Mouse (Mus musculus): ENCODE data around the gene Mrps36. TPM values are rescaled to one million over a fixed set of nuclear protein-coding genes. Genes with fewer than 3 reads are reported as not detected.
A peak's percentile ranks its signal among the peaks of the same experiment; 100 is the strongest.
"Not testable (repeated sequence)": the region's sequence is repeated elsewhere in the genome, so short reads cannot be mapped to it uniquely, and the experiment has no call there.

Mrps36 gene
- polyA plus RNA-seq, 1 experiment, result 13.0 TPM

GRCm38 (mm10) chr13:100742831-100743230 lies 1.6 kb downstream of the Mrps36 start:
- H3K27me3 ChIP-seq (ENCODE audit: control insufficient read depth, insufficient read depth, low read length), result no peaks in the 10 kb centered on the region
- peaks cover 5% of the 10 kb centered on the region; the same call in 1 of the 2 replicates for H3K4me1 ChIP-seq (ENCODE audit: control insufficient read depth, insufficient read depth, insufficient read length)
- TF ChIP-seq POLR2A (IDR thresholded peaks at IDR 0.05; ENCODE audit: low read depth, low read length), result no peak
- no peak for TF ChIP-seq CTCF (IDR thresholded peaks at IDR 0.05; ENCODE audit: extremely low read depth, insufficient read depth, insufficient read length, insufficient replicate concordance)
- H3K4me3 ChIP-seq (ENCODE audit: extremely low read depth, insufficient read depth, insufficient read length), result no peak overlapping the region
- H3K36me3 ChIP-seq (ENCODE audit: control insufficient read depth, insufficient read depth, low read length), result peaks cover 5% of the 10 kb centered on the region; the same call in 1 of the 2 replicates
- 94% methylated on average over 5 of the region's 5 CpGs for WGBS
- no peak for DNase-seq (ENCODE audit: low read depth in 1 of 2, low spot score in 2 of 2)
- no peak overlapping the region for H3K27ac ChIP-seq (ENCODE audit: insufficient read depth, low read length)

GRCm38 (mm10) chr13:100732756-100733155 lies 11.7 kb downstream of the Mrps36 start:
- no peak for DNase-seq (ENCODE audit: low read depth in 1 of 2, low spot score in 2 of 2)
- peaks cover 6% of the 10 kb centered on the region for H3K36me3 ChIP-seq (ENCODE audit: control insufficient read depth, insufficient read depth, low read length)
- 92% methylated on average over 2 of the region's 2 CpGs for WGBS
- no peak overlapping the region for H3K27ac ChIP-seq (ENCODE audit: insufficient read depth, low read length)
- H3K4me3 ChIP-seq (ENCODE audit: extremely low read depth, insufficient read depth, insufficient read length), result no peak overlapping the region
- peaks cover 6% of the 10 kb centered on the region for H3K4me1 ChIP-seq (ENCODE audit: control insufficient read depth, insufficient read depth, insufficient read length)
- TF ChIP-seq POLR2A (IDR thresholded peaks at IDR 0.05; ENCODE audit: low read depth, low read length) (no peak), CTCF (IDR thresholded peaks at IDR 0.05; ENCODE audit: extremely low read depth, insufficient read depth, insufficient read length, insufficient replicate concordance) (no peak)
- H3K27me3 ChIP-seq (ENCODE audit: control insufficient read depth, insufficient read depth, low read length), result no peaks in the 10 kb centered on the region

GRCm38 (mm10) chr13:100731462-100732046 lies 12.9 kb downstream of the Mrps36 start:
- WGBS, result 90% methylated on average over 6 of the region's 6 CpGs
- not testable (repeated sequence) for H3K4me3 ChIP-seq (ENCODE audit: extremely low read depth, insufficient read depth, insufficient read length)

GRCm38 (mm10) chr13:100730861-100731176 lies 13.6 kb downstream of the Mrps36 start, which contains the start of gene Cdk7:
Gene Cdk7 (minus strand): TSS chr13:100730939.
- 0% methylated on average over 19 of the region's 19 CpGs for WGBS
- Histone ChIP-seq H3K27ac (ENCODE audit: insufficient read depth, low read length) (peak within 1 kb of the TSS; percentile 56), H3K27me3 (ENCODE audit: control insufficient read depth, insufficient read depth, low read length) (no peaks in the 10 kb centered on the region), H3K4me3 (ENCODE audit: extremely low read depth, insufficient read depth, insufficient read length) (peak within 1 kb of the TSS; percentile 91), H3K4me1 (ENCODE audit: control insufficient read depth, insufficient read depth, insufficient read length) (peaks cover 6% of the 10 kb centered on the region), H3K36me3 (ENCODE audit: control insufficient read depth, insufficient read depth, low read length) (peaks cover 6% of the 10 kb centered on the region; the same call in 1 of the 2 replicates)
- DNase-seq (ENCODE audit: low read depth in 1 of 2, low spot score in 2 of 2), result peak; percentile 85 to 91
- TF ChIP-seq CTCF (IDR thresholded peaks at IDR 0.05; ENCODE audit: extremely low read depth, insufficient read depth, insufficient read length, insufficient replicate concordance) (no peak), POLR2A (IDR thresholded peaks at IDR 0.05; ENCODE audit: low read depth, low read length) (peak; percentile 21)

More at GRCm38 (mm10) chr13:100731462-100732046, 12.9 kb downstream of the Mrps36 start:
- not testable (repeated sequence) for H3K36me3 ChIP-seq (ENCODE audit: control insufficient read depth, insufficient read depth, low read length); H3K4me1 ChIP-seq (ENCODE audit: control insufficient read depth, insufficient read depth, insufficient read length); H3K27me3 ChIP-seq (ENCODE audit: control insufficient read depth, insufficient read depth, low read length); DNase-seq (ENCODE audit: low read depth in 1 of 2, low spot score in 2 of 2); H3K27ac ChIP-seq (ENCODE audit: insufficient read depth, low read length)

GRCm38 (mm10) chr13:100730153-100730860 lies 14.2 kb downstream of the Mrps36 start:
- H3K4me1 ChIP-seq (ENCODE audit: control insufficient read depth, insufficient read depth, insufficient read length), result peaks cover 6% of the 10 kb centered on the region
- TF ChIP-seq POLR2A (IDR thresholded peaks at IDR 0.05; ENCODE audit: low read depth, low read length) (no peak), CTCF (IDR thresholded peaks at IDR 0.05; ENCODE audit: extremely low read depth, insufficient read depth, insufficient read length, insufficient replicate concordance) (no peak)
- DNase-seq (ENCODE audit: low read depth in 1 of 2, low spot score in 2 of 2), result no peak
- H3K27ac ChIP-seq (ENCODE audit: insufficient read depth, low read length), result peak overlapping the region; percentile 56
- peak overlapping the region; percentile 91 for H3K4me3 ChIP-seq (ENCODE audit: extremely low read depth, insufficient read depth, insufficient read length)
- H3K27me3 ChIP-seq (ENCODE audit: control insufficient read depth, insufficient read depth, low read length), result no peaks in the 10 kb centered on the region
- WGBS, result under 1% methylated on average over 30 of the region's 30 CpGs
- H3K36me3 ChIP-seq (ENCODE audit: control insufficient read depth, insufficient read depth, low read length), result peaks cover 7% of the 10 kb centered on the region

GRCm38 (mm10) chr13:100728530-100728929 lies 15.9 kb downstream of the Mrps36 start:
- H3K36me3 ChIP-seq (ENCODE audit: control insufficient read depth, insufficient read depth, low read length); H3K4me1 ChIP-seq (ENCODE audit: control insufficient read depth, insufficient read depth, insufficient read length); H3K4me3 ChIP-seq (ENCODE audit: extremely low read depth, insufficient read depth, insufficient read length); DNase-seq (ENCODE audit: low read depth in 1 of 2, low spot score in 2 of 2); H3K27ac ChIP-seq (ENCODE audit: insufficient read depth, low read length); H3K27me3 ChIP-seq (ENCODE audit: control insufficient read depth, insufficient read depth, low read length): not testable (repeated sequence)
- 96% methylated on average over 4 of the region's 4 CpGs for WGBS

GRCm38 (mm10) chr13:100728086-100728485 lies 16.4 kb downstream of the Mrps36 start:
- peaks cover 6% of the 10 kb centered on the region for H3K4me1 ChIP-seq (ENCODE audit: control insufficient read depth, insufficient read depth, insufficient read length)
- no peak for DNase-seq (ENCODE audit: low read depth in 1 of 2, low spot score in 2 of 2)
- WGBS, result 88% methylated on average over 5 of the region's 5 CpGs

More at GRCm38 (mm10) chr13:100728086-100728485, 16.4 kb downstream of the Mrps36 start:
- no peak overlapping the region for H3K27ac ChIP-seq (ENCODE audit: insufficient read depth, low read length)
- peaks cover 8% of the 10 kb centered on the region for H3K36me3 ChIP-seq (ENCODE audit: control insufficient read depth, insufficient read depth, low read length)
- no peaks in the 10 kb centered on the region for H3K27me3 ChIP-seq (ENCODE audit: control insufficient read depth, insufficient read depth, low read length)
- TF ChIP-seq POLR2A (IDR thresholded peaks at IDR 0.05; ENCODE audit: low read depth, low read length) (no peak), CTCF (IDR thresholded peaks at IDR 0.05; ENCODE audit: extremely low read depth, insufficient read depth, insufficient read length, insufficient replicate concordance) (no peak)
- H3K4me3 ChIP-seq (ENCODE audit: extremely low read depth, insufficient read depth, insufficient read length), result no peak overlapping the region
